Mouse (Mus musculus) adrenal gland, postnatal 4 days (tissue): ENCODE results near the gene Sarm1. TPM values are rescaled to one million over a fixed set of nuclear protein-coding genes. Genes with fewer than 3 reads are reported as not detected.

Experiments used
- DNase-seq, 2 experiments: peaks; one replicate each; pipeline ENCODE4 v3.0.0; 2021 to 2022; ENCODE audit warnings: low spot score in 2 of 2, mixed read lengths in 2 of 2
- total RNA-seq, 2 experiments: library from RNA; stranded (reverse); gene quantifications; 2 replicates each; pipeline ENCODE4 v1.2.3; 2021

Gene Sarm1
- total RNA-seq, 2 experiments from 2014 or later, result 7.7 to 10.2 TPM

DNA sequence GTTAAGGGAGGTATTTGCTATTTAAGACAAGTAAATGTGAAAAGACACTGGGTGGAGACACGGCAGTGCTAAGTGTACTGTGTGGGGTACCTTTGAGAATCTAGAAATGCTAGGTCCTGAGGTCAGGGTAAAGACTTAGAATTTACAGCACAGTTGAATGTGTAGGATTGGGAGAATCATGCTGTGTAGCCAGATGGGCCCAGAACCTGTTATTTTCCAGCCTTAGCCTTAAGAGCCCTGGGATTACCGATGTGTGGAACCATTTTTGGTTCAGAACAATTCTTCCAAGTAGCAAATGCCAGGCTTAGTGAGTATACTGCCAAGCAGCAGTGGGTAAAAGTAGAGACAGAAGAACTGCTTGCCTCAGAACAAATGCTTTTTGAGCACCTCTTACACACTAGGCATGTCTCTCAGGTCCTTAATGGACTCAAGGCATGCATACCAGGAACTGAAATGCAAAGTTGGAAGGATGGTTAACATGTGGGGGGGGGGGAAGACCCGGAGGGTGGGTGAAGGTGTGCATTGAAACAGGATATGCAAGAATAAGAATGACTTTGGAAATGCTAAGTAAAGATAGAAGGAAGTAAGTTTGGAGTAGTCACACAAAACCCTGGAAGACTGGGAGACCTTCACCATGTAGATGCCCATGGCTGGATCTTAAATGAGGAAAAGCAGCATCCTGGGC, 15.7 kb upstream of the Sarm1 start:
- no peak for DNase-seq

- DNase-seq, result peak; percentile 77 to 79
Observed at GRCm38 (mm10) chr11:78512025-78512957, 14.7 kb upstream of the Sarm1 start, which contains the start of the genes Tmem199 and Poldip2. TSS of gene Tmem199 (minus strand) at chr11:78512172. TSS of gene Poldip2 (plus strand) at chr11:78512193.

DNA sequence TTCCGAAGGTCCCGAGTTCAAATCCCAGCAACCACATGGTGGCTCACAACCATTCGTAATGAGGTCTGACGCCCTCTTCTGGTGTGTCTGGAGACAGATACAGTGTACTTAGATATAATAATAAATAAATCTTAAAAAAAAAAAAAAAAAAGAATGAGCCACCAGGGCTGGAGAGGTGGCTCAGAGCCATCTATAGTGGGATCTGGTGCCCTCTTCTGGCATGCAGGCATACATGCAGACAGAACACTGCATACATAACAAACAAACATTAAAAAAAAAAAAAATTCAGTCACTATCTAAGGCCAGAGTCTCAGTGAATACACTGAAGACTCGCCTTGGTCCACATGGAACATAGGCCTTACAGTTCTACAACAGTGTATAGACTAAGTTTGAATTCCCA, 11.6 kb upstream of the Sarm1 start:
- DNase-seq, result no peak

GRCm38 (mm10) chr11:78505430-78505829, 7.9 kb upstream of the Sarm1 start:
- no peak for DNase-seq

GRCm38 (mm10) chr11:78502909-78503650, 5.5 kb upstream of the Sarm1 start, which contains the start of gene Sebox:
TSS of gene Sebox (plus strand) at chr11:78503447.
- no peak for DNase-seq

DNA sequence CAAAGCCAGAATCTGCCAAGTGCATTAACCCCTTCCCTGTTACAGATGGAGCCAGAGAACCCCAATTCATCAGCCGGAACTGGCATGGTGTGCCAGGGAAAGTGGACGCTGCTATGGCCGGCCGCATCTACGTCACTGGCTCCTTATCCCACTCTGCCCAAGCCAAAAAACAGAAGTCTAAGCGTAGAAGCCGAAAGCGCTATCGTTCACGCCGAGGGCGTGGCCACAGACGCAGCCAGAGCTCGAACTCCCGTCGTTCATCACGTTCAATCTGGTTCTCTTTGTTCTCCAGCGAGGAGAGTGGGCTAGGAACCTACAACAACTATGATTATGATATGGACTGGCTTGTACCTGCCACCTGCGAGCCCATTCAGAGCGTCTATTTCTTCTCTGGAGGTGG, 4.0 kb upstream of the Sarm1 start:
- DNase-seq, result no peak

DNA sequence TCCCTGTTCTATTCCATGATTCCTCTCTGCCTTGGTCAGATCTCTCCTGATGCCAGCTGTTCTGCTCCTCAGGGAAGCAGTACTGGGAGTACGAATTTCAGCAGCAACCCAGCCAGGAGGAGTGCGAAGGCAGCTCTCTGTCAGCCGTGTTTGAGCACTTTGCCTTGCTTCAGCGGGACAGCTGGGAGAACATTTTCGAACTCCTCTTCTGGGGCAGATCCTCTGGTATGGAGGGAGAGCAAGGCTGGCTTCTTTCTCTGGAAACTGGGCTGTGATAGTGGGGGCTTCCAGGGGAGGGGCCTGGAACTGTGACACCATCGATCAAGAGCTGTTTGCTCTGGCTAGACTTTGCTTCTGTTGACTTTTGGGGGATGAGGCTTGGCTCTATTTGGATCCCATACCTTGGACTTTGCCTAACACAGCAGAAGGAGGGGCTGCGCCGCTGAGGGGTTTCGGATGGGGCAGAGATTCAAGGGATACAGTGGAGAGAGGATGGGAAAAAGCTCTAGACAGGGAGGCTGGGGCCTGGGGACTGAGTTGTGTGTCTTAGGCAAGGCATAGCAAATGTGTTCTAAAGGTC, 3.2 kb upstream of the Sarm1 start:
- DNase-seq, result no peak

DNA sequence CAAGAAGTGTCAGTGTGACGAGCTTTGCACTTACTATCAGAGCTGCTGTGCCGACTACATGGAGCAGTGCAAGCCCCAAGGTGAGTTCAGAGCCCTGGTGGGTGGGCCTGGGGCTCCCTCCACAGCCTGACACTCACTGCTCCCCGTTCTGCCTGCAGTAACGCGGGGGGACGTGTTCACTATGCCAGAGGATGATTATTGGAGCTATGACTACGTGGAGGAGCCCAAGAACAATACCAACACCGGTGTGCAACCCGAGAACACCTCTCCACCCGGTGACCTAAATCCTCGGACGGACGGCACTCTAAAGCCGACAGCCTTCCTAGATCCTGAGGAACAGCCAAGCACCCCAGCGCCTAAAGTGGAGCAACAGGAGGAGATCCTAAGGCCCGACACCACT, 2.0 kb upstream of the Sarm1 start:
- DNase-seq, result no peak

DNA sequence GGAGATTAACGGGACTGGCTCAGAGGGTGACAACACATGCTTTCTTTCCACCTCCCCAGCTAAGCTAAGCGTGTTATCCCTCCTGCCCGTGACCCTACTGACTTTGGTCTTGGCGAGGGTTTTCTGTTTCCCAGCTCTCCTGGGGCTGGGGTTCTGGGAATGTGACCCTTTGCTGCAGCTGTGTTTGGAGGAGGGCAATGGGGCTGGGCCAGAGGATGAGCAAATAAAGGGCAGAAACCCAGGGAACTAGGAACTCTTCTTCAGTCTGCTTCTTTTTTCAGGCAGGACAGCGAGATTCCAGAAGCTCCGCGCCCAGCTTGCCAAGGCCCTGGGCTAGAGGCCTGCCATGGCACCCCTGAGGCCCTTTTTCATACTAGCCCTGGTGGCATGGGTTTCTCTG, 1.4 kb upstream of the Sarm1 start, which contains the start of gene Vtn:
TSS of gene Vtn (plus strand) at position 88 of the 400 bp plus-strand sequence.
- no peak for DNase-seq

DNA sequence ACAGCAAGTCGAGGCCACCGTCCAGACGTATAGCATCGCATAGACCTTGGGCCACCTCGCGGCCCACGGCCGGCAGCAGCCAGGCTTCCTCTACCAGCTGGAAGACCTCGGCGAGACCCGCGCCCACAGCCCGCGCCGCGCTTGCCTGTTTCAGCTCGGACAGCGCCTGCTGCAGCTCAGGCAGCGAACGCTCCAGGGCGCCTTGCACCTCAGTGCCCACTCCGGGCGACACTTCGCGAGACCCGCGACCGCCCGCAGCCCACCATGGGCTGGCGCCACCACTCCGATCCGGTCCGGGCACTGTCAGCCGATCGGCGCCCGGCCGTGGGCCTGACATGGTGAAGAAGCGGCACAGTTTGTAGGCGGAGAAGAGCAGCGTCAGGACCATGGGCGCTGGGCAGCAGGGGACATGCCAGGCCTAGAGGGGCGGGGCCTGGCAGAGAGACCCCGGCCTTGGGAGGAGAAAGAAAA, 448 bp downstream of the Sarm1 start:
- DNase-seq, result no peak

DNA sequence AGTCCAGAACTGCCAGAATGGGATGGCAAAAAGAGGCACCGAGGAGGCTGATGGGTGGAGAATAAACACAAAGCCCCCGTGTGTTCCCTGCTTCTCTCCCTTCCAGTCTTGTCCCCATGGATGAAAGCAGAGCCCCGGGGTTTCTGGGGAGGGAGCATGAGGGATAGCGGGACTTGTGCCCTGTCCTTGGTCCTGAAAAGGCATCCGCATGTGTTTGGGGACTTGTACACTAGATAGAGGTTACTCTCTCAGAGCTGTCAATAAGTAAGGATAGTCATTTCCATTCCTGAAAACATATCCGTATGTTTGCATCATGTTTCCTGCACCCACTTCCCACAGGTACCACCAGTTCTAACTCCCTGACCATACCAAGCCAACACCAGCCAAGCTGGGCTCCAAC, 1.6 kb downstream of the Sarm1 start:
- DNase-seq, result no peak

DNA sequence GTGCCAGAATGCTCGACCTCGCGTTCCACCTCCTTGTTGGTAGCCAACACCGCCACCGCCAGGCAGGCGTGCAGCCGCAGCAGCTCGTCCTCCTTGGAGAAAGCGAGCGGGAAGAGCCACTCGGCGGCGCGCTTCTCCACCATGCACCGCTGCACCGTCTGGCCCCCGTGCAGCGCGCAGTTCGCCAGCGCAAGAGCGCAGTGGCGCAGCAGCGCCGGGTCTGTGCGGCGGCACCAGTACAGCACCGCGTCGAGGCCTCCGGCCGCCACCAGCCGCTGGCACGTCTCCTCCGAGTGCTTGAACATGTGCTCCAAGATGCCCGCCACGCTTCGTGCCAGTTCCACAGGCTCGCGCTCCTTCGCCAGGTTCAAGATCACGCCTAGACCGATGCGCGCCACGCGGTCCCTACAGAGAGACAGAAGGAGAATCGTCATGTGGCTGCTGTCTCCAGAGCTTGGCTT, 6.7 kb downstream of the Sarm1 start:
- DNase-seq, result no peak

DNA sequence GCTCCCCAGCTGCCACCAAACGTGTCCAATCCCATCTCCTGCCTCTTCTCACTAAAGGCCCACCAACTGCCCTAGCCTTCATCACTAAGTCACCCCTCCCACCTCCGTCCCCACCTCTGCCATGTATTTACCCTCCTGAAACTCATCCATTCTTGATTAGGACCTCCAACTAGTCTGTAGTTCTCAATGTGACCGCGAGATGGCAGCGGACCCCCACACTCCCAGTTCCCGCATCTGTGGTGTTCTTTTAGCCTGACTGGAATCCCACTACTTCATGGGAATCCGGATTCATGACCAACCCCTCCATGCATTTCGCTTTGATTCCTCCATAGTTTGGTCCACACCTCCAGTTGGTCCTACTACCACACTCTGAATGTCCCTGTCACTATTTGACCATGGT, 9.4 kb downstream of the Sarm1 start:
- DNase-seq, result peak in 1 of 2 experiments; percentile 58

DNA sequence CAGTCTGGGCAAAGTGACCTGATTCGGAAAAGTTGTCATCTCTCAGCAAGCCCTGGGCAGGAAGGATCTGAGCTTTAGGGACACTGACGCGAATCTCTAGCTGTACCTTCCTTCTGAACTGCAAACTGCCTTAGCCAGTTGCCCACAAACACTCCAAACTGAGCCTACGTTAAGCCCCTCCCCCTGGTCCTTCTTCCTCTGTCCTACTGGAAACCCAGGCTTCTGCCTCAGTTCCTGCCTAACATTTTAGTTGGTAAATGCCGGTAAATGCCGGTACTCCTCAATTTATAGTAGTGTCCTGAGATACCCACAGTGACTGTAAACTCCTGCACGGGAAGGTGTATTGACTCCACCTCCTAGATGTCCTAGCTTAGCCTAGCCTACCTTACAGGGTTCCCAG, 13.9 kb downstream of the Sarm1 start:
- no peak for DNase-seq

DNA sequence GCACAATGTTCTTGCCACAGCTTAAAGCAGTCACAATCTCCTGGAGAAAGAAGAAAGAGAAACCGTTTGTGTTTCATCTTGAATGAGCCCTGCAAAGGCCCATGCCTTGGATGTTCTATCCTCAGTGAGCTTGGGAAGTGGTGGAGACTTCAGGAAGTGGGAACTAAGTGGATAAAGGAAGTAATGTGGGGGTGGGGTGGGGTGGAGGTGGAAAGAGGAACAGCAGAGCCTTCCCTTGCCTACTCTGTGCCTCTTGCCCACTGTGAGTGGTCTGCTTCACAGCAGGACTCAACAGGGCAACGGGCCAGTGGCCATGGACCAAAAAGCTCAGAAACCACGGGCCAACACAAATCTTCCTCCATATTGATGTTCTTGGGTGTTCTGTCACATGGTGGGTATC, 22.3 kb downstream of the Sarm1 start:
- DNase-seq, result no peak

GRCm38 (mm10) chr11:78471326-78472103, 26.0 kb downstream of the Sarm1 start:
- DNase-seq, result no peak

DNA sequence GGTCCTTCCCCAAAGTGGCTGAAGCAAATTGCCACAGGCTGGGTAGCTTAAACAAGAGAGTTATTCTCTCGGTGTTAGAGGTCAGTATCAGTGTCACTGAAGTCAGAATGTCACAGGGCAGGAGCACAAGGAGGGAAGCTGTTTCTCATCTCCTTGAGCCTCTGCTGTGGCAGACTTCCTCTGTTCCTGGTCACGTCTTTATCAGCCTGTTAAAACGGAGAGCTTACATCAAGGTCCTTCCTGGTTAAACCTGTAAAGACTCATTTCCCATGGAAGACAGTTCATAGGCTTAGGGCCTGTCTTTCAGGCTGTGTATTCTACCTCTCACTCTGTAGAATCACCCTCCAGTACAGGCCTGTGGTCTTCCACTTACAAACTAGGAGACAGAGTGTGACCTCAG, 29.6 kb downstream of the Sarm1 start:
- DNase-seq, result no peak

DNA sequence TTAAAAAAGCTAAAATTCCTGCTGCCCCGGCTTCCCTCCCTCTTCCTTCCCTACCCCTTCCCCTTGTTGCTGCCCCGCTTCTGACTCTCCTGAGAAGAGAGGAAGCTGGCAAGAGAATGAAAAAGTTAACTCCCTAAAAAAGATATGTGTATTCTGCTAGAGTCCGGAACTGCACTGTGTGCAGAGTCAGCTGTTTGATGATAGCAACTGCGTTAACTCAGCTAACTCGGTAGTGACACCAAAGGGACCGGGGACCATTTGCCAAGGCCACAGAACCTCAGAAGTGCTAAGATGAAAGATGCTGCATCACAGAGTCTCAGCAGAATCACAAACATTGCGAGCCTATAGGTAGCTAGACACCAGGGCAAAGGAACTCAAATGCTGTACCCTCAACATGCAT, 30.0 kb downstream of the Sarm1 start:
- DNase-seq, result no peak

DNA sequence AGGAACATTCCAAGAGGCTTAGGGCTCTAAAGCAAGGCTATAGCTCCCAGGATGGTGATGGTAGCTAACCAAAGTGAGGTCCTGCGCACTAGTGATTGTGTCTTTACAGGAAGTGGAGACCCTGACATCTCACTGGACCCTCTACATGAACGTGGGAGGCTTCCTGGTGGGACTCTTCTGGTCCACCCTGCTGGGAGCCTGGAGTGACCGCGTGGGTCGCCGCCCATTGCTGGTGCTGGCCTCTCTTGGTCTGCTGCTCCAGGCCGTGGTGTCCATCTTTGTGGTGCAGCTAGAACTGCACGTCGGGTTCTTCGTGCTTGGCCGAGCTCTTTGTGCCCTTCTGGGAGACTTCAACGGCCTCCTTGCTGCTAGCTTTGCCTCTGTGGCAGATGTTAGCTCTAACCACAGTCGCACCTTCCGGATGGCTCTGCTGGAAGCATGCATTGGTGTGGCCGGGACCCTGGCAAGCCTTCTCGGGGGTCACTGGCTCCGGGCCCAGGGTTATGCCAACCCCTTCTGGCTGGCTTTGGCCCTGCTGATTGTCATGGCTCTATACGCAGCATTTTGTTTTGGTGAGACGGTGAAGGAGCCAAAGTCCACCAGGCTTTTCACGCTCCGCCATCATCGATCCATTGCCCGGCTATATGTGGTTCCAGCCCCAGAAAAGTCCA, 31.2 kb downstream of the Sarm1 start:
- no peak for DNase-seq
